Mouse (Mus musculus): ENCODE measurements around the gene Cylc1.

The Cylc1 gene

GRCm38 (mm10) chrX:111110118-111110517, at the start of gene Cylc1:
Gene Cylc1, plus strand, starts transcription at chrX:111110418.
- no peak for DNase-seq (ENCODE audit: low spot score)

DNA sequence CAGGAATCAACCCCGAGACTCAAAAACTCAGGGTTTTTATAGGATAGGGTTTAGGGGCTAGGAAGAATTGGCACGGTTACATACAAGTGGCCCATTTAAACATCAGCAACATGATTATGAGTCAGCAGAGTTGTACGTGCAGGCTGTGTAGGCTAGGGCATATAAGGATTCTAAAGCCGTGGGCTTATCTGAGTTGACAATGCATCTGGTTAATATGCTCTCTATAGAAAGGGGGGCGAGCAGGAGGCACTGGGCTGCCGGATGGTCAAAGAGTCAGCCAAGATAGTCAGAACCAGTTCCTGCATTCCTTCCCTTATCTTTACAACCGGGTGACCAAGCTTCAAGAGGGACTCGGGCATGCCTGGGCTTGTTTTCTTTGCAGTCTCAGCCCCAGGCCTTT, 31.5 kb upstream of the Cylc1 start:
- DNase-seq (ENCODE audit: low spot score): no peak

GRCm38 (mm10) chrX:111168040-111168439, 57.8 kb downstream of the Cylc1 start, which contains the start of gene Gm10112:
Gene Gm10112, plus strand, starts transcription at chrX:111168340.
- DNase-seq (ENCODE audit: low spot score): no peak
